Mouse (Mus musculus): ENCODE measurements around the gene Gm13279. TPM values are rescaled to one million over a fixed set of nuclear protein-coding genes. Genes with fewer than 3 reads are reported as not detected.
"Not testable (repeated sequence)": the region's sequence is repeated elsewhere in the genome, so short reads cannot be mapped to it uniquely, and the experiment has no call there.

Gene Gm13279
- polyA plus RNA-seq, 1 experiment from 2014 or later: not detected

GRCm38 (mm10) chr4:88761776-88762175 is 35.4 kb upstream of the Gm13279 start:
- not testable (repeated sequence) for H3K27ac ChIP-seq (ENCODE audit: low read depth, low read length); H3K4me3 ChIP-seq (ENCODE audit: low read depth, low read length); H3K27me3 ChIP-seq (ENCODE audit: control insufficient read depth, insufficient read depth, low read length); H3K4me1 ChIP-seq (replicated peaks; ENCODE audit: control insufficient read depth, insufficient read depth, low read length); H3K4me2 ChIP-seq (replicated peaks; ENCODE audit: low read depth, low read length); ATAC-seq (ENCODE audit: low FRiP score); H3K9me3 ChIP-seq (ENCODE audit: control insufficient read depth, low read length); H3K9ac ChIP-seq (ENCODE audit: low read depth, low read length); H3K36me3 ChIP-seq (ENCODE audit: control insufficient read depth, insufficient read depth, low read length); DNase-seq (ENCODE audit: low spot score)
- 73% methylated on average over 6 of the region's 8 CpGs for WGBS

- not testable (repeated sequence) for H3K9me3 ChIP-seq (ENCODE audit: control insufficient read depth, low read length); H3K27me3 ChIP-seq (ENCODE audit: control insufficient read depth, insufficient read depth, low read length); DNase-seq (ENCODE audit: low spot score); H3K27ac ChIP-seq (ENCODE audit: low read depth, low read length); H3K4me2 ChIP-seq (replicated peaks; ENCODE audit: low read depth, low read length); H3K9ac ChIP-seq (ENCODE audit: low read depth, low read length); H3K36me3 ChIP-seq (ENCODE audit: control insufficient read depth, insufficient read depth, low read length); H3K4me1 ChIP-seq (replicated peaks; ENCODE audit: control insufficient read depth, insufficient read depth, low read length); ATAC-seq (ENCODE audit: low FRiP score); H3K4me3 ChIP-seq (ENCODE audit: low read depth, low read length)
- 49% methylated on average over 8 of the region's 9 CpGs for WGBS
Measured at GRCm38 (mm10) chr4:88762341-88762740, 34.9 kb upstream of the Gm13279 start.

GRCm38 (mm10) chr4:88763384-88764018 is 33.7 kb upstream of the Gm13279 start:
- DNase-seq (ENCODE audit: low spot score): peak; percentile 56
- not testable (repeated sequence) for H3K27me3 ChIP-seq (ENCODE audit: control insufficient read depth, insufficient read depth, low read length); H3K9me3 ChIP-seq (ENCODE audit: control insufficient read depth, low read length); ATAC-seq (ENCODE audit: low FRiP score); H3K36me3 ChIP-seq (ENCODE audit: control insufficient read depth, insufficient read depth, low read length); H3K4me1 ChIP-seq (replicated peaks; ENCODE audit: control insufficient read depth, insufficient read depth, low read length); H3K9ac ChIP-seq (ENCODE audit: low read depth, low read length); H3K27ac ChIP-seq (ENCODE audit: low read depth, low read length)
- Histone ChIP-seq H3K4me2 (replicated peaks; ENCODE audit: low read depth, low read length) (peak overlapping the region; percentile 39), H3K4me3 (ENCODE audit: low read depth, low read length) (peak overlapping the region; percentile 18; the same call in 1 of the 2 replicates)
- 4% methylated on average over 23 of the region's 42 CpGs for WGBS

- not testable (repeated sequence) for H3K9ac ChIP-seq (ENCODE audit: low read depth, low read length); H3K27me3 ChIP-seq (ENCODE audit: control insufficient read depth, insufficient read depth, low read length); H3K9me3 ChIP-seq (ENCODE audit: control insufficient read depth, low read length); H3K4me1 ChIP-seq (replicated peaks; ENCODE audit: control insufficient read depth, insufficient read depth, low read length); H3K36me3 ChIP-seq (ENCODE audit: control insufficient read depth, insufficient read depth, low read length); H3K4me3 ChIP-seq (ENCODE audit: low read depth, low read length); ATAC-seq (ENCODE audit: low FRiP score); DNase-seq (ENCODE audit: low spot score); H3K4me2 ChIP-seq (replicated peaks; ENCODE audit: low read depth, low read length); H3K27ac ChIP-seq (ENCODE audit: low read depth, low read length)
- WGBS: no CpG with 5 or more reads among the region's 32 CpGs
Measured at GRCm38 (mm10) chr4:88773534-88773933, 23.7 kb upstream of the Gm13279 start, which contains the start of gene Gm13290. Gene Gm13290 (plus strand): TSS chr4:88773834.

GRCm38 (mm10) chr4:88776622-88777021 is 20.6 kb upstream of the Gm13279 start, which contains the start of gene Gm13289:
Gene Gm13289 (plus strand): TSS chr4:88776922.
- not testable (repeated sequence) for H3K27ac ChIP-seq (ENCODE audit: low read depth, low read length); H3K9ac ChIP-seq (ENCODE audit: low read depth, low read length); H3K4me2 ChIP-seq (replicated peaks; ENCODE audit: low read depth, low read length); DNase-seq (ENCODE audit: low spot score); H3K36me3 ChIP-seq (ENCODE audit: control insufficient read depth, insufficient read depth, low read length); H3K4me1 ChIP-seq (replicated peaks; ENCODE audit: control insufficient read depth, insufficient read depth, low read length); ATAC-seq (ENCODE audit: low FRiP score); H3K9me3 ChIP-seq (ENCODE audit: control insufficient read depth, low read length); H3K27me3 ChIP-seq (ENCODE audit: control insufficient read depth, insufficient read depth, low read length); H3K4me3 ChIP-seq (ENCODE audit: low read depth, low read length)
- WGBS: no CpG with 5 or more reads among the region's 29 CpGs

GRCm38 (mm10) chr4:88779550-88779949 is 17.6 kb upstream of the Gm13279 start, which contains the start of gene Gm13272:
Gene Gm13272 (plus strand): TSS chr4:88779850.
- not testable (repeated sequence) for H3K9me3 ChIP-seq (ENCODE audit: control insufficient read depth, low read length); H3K36me3 ChIP-seq (ENCODE audit: control insufficient read depth, insufficient read depth, low read length); H3K4me3 ChIP-seq (ENCODE audit: low read depth, low read length); ATAC-seq (ENCODE audit: low FRiP score); H3K9ac ChIP-seq (ENCODE audit: low read depth, low read length); H3K4me2 ChIP-seq (replicated peaks; ENCODE audit: low read depth, low read length); H3K4me1 ChIP-seq (replicated peaks; ENCODE audit: control insufficient read depth, insufficient read depth, low read length); H3K27me3 ChIP-seq (ENCODE audit: control insufficient read depth, insufficient read depth, low read length); DNase-seq (ENCODE audit: low spot score); H3K27ac ChIP-seq (ENCODE audit: low read depth, low read length)
- no CpG with 5 or more reads among the region's 29 CpGs for WGBS

- not testable (repeated sequence) for H3K36me3 ChIP-seq (ENCODE audit: control insufficient read depth, insufficient read depth, low read length); H3K4me2 ChIP-seq (replicated peaks; ENCODE audit: low read depth, low read length); H3K9ac ChIP-seq (ENCODE audit: low read depth, low read length); H3K9me3 ChIP-seq (ENCODE audit: control insufficient read depth, low read length); ATAC-seq (ENCODE audit: low FRiP score); H3K4me1 ChIP-seq (replicated peaks; ENCODE audit: control insufficient read depth, insufficient read depth, low read length); DNase-seq (ENCODE audit: low spot score); H3K4me3 ChIP-seq (ENCODE audit: low read depth, low read length); H3K27ac ChIP-seq (ENCODE audit: low read depth, low read length); H3K27me3 ChIP-seq (ENCODE audit: control insufficient read depth, insufficient read depth, low read length)
- WGBS: 39% methylated on average over 15 of the region's 18 CpGs
Measured at GRCm38 (mm10) chr4:88780320-88780719, 16.9 kb upstream of the Gm13279 start.

- H3K9me3 ChIP-seq (ENCODE audit: control insufficient read depth, low read length); H3K36me3 ChIP-seq (ENCODE audit: control insufficient read depth, insufficient read depth, low read length); H3K4me3 ChIP-seq (ENCODE audit: low read depth, low read length); ATAC-seq (ENCODE audit: low FRiP score); H3K9ac ChIP-seq (ENCODE audit: low read depth, low read length); H3K4me1 ChIP-seq (replicated peaks; ENCODE audit: control insufficient read depth, insufficient read depth, low read length); DNase-seq (ENCODE audit: low spot score); H3K27me3 ChIP-seq (ENCODE audit: control insufficient read depth, insufficient read depth, low read length); H3K27ac ChIP-seq (ENCODE audit: low read depth, low read length): not testable (repeated sequence)
- H3K4me2 ChIP-seq (replicated peaks; ENCODE audit: low read depth, low read length): peak within 1 kb of the TSS; percentile 28; the same call in 1 of the 2 replicates
- WGBS: 28% methylated on average over 4 of the region's 7 CpGs
Measured at GRCm38 (mm10) chr4:88781831-88782230, 15.4 kb upstream of the Gm13279 start, which contains the start of gene Ifnz. Gene Ifnz (plus strand): TSS chr4:88782131.

GRCm38 (mm10) chr4:88782335-88782734 is 14.9 kb upstream of the Gm13279 start:
- not testable (repeated sequence) for H3K27me3 ChIP-seq (ENCODE audit: control insufficient read depth, insufficient read depth, low read length); DNase-seq (ENCODE audit: low spot score); H3K9ac ChIP-seq (ENCODE audit: low read depth, low read length); H3K9me3 ChIP-seq (ENCODE audit: control insufficient read depth, low read length); ATAC-seq (ENCODE audit: low FRiP score); H3K4me1 ChIP-seq (replicated peaks; ENCODE audit: control insufficient read depth, insufficient read depth, low read length); H3K27ac ChIP-seq (ENCODE audit: low read depth, low read length); H3K4me3 ChIP-seq (ENCODE audit: low read depth, low read length); H3K36me3 ChIP-seq (ENCODE audit: control insufficient read depth, insufficient read depth, low read length)
- WGBS: 0% methylated on average over 3 of the region's 31 CpGs
- peak overlapping the region; percentile 28; the same call in 1 of the 2 replicates for H3K4me2 ChIP-seq (replicated peaks; ENCODE audit: low read depth, low read length)
